Mouse (Mus musculus) lung, postnatal 0 days (tissue): ENCODE measurements around the gene Mief2. TPM values are rescaled to one million over a fixed set of nuclear protein-coding genes. Genes with fewer than 3 reads are reported as not detected.

Source experiments
- ATAC-seq: fragments of 200-750 bp; cut with Nextera tagmentation; 2 replicates; pipeline ENCODE4 v1.8.0; 2017; ENCODE audit warnings: moderate library complexity
- DNase-seq: peaks from one replicate; pipeline ENCODE4 v3.0.0-alpha.2; 2016; ENCODE audit warnings: low spot score
- H3K27ac ChIP-seq: fragments of 300-500 bp; sonication (generic); 2 replicates; pipeline ENCODE4 v1.5.1; 2014; ENCODE audit warnings: antibody characterized with exemption, mild to moderate bottlenecking, low read length, mixed read lengths
- H3K27me3 ChIP-seq: fragments of 300-500 bp; sonication (generic); replicated peaks from 2 replicates; pipeline ENCODE4 v1.6.1; 2014; ENCODE audit warnings: low read length, mixed read lengths; ENCODE audit not compliant: insufficient read depth
- H3K36me3 ChIP-seq: fragments of 300-500 bp; sonication (generic); 2 replicates; pipeline ENCODE4 v1.6.1; 2014; ENCODE audit warnings: low read length, mixed read lengths; ENCODE audit not compliant: insufficient read depth
- H3K4me1 ChIP-seq: fragments of 300-500 bp; sonication (generic); 2 replicates; pipeline ENCODE4 v1.6.1; 2014; ENCODE audit warnings: antibody characterized with exemption, low read depth, low read length, mixed read lengths; ENCODE audit not compliant: insufficient read depth
- H3K4me2 ChIP-seq: fragments of 300-500 bp; sonication (generic); replicated peaks from 2 replicates; pipeline ENCODE4 v1.6.1; 2014; ENCODE audit warnings: low read depth, mild to moderate bottlenecking, low read length, moderate library complexity, mixed read lengths
- H3K4me3 ChIP-seq: fragments of 300-500 bp; sonication (generic); 2 replicates; pipeline ENCODE4 v1.5.1; 2014; ENCODE audit warnings: low read depth, low read length
- H3K9ac ChIP-seq: fragments of 300-500 bp; sonication (generic); replicated peaks from 2 replicates; pipeline ENCODE4 v1.6.1; 2014; ENCODE audit warnings: low read depth, mild to moderate bottlenecking
- H3K9me3 ChIP-seq: fragments of 300-500 bp; sonication (generic); 2 replicates; pipeline ENCODE4 v1.6.1; 2016; ENCODE audit warnings: low read length, mixed read lengths
- CTCF ChIP-seq: IDR thresholded peaks from 2 replicates; pipeline ENCODE4 v1.5.1; 2016; ENCODE audit warnings: antibody characterized with exemption, mild to moderate bottlenecking
- EP300 ChIP-seq: IDR thresholded peaks from 2 replicates; pipeline ENCODE4 v1.6.1; 2016; ENCODE audit warnings: antibody characterized with exemption, mild to moderate bottlenecking, control low read depth
- WGBS: fragments of 180-500 bp; shearing (Covaris S2); extraction: QIAGEN DNeasy Blood & Tissue Kit; methylation state at CpG from one replicate; pipeline ENCODE4 v1.1.7; 2014; 5-methylcytosine and 5-hydroxymethylcytosine counted together
- polyA plus RNA-seq: library from polyadenylated mRNA; unstranded; fragments of >200 nt; fragmentation: Nextera tagmentation; extraction: Ambion mirVana; gene quantifications from 2 replicates; pipeline ENCODE4 v1.2.1, GENCODE M21; 2015

Gene Mief2
- polyA plus RNA-seq, 1 experiment from 2014 or later = 15.2 TPM

GRCm38 (mm10) chr11:60706696-60707480 is 21.3 kb upstream of the Mief2 start:
- TF ChIP-seq EP300 = no peak
- TF ChIP-seq CTCF = no peak
- H3K9me3 ChIP-seq = no peaks in the 10 kb centered on the region
- H3K27ac ChIP-seq = no peak overlapping the region
- no peaks in the 10 kb centered on the region for H3K27me3 ChIP-seq
- H3K4me2 ChIP-seq = no peak overlapping the region
- H3K9ac ChIP-seq = no peak overlapping the region
- peaks cover 6% of the 10 kb centered on the region; the same call in 1 of the 2 replicates for H3K4me1 ChIP-seq
- 86% methylated on average over 14 of the region's 14 CpGs for whole genome bisulfite sequencing
- H3K4me3 ChIP-seq = no peak overlapping the region
- no peak for ATAC-seq
- peaks cover 26% of the 10 kb centered on the region for H3K36me3 ChIP-seq
- no peak for DNase-seq

DNA sequence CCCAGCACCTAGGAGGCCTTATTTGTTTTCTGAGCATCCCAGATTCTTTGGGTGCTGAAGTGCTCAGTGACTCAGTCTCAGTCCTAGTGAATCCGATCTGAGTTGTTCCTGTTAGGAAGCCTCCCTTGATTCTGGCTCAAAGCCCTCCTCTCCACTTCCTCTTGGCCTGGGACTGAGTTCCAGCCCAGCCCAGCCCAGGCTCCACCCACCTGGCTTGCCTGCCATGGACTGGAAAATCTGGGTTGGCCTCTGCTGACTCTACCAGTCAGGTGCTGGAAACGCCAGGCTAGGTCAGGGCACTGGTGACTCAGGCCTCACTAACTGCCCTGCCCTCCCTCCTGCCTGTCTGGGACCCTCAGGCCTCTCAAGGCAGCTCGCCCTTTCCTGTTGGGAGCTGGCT is 20.5 kb upstream of the Mief2 start:
- H3K4me1 ChIP-seq = peaks cover 6% of the 10 kb centered on the region; the same call in 1 of the 2 replicates
- 33% methylated on average over 3 of the region's 3 CpGs for WGBS
- no peaks in the 10 kb centered on the region for H3K27me3 ChIP-seq
- no peak overlapping the region for H3K4me3 ChIP-seq
- no peak overlapping the region for H3K4me2 ChIP-seq
- H3K9me3 ChIP-seq = no peaks in the 10 kb centered on the region
- peak; percentile 84 for ATAC-seq
- TF ChIP-seq EP300 (no peak), CTCF (no peak)
- H3K36me3 ChIP-seq = peaks cover 32% of the 10 kb centered on the region
- peak; percentile 87 for DNase-seq
- no peak overlapping the region for H3K27ac ChIP-seq
- H3K9ac ChIP-seq = no peak overlapping the region

GRCm38 (mm10) chr11:60708631-60709030 is 19.6 kb upstream of the Mief2 start:
- Histone ChIP-seq H3K36me3 (peaks cover 40% of the 10 kb centered on the region), H3K27ac (no peak overlapping the region), H3K4me2 (no peak overlapping the region), H3K9ac (no peak overlapping the region), H3K4me1 (peaks cover 6% of the 10 kb centered on the region; the same call in 1 of the 2 replicates), H3K4me3 (no peak overlapping the region), H3K9me3 (no peaks in the 10 kb centered on the region), H3K27me3 (no peaks in the 10 kb centered on the region)
- ATAC-seq (no peak), DNase-seq (no peak)
- WGBS = 96% methylated on average over 10 of the region's 10 CpGs
- TF ChIP-seq EP300 (no peak), CTCF (no peak)

DNA sequence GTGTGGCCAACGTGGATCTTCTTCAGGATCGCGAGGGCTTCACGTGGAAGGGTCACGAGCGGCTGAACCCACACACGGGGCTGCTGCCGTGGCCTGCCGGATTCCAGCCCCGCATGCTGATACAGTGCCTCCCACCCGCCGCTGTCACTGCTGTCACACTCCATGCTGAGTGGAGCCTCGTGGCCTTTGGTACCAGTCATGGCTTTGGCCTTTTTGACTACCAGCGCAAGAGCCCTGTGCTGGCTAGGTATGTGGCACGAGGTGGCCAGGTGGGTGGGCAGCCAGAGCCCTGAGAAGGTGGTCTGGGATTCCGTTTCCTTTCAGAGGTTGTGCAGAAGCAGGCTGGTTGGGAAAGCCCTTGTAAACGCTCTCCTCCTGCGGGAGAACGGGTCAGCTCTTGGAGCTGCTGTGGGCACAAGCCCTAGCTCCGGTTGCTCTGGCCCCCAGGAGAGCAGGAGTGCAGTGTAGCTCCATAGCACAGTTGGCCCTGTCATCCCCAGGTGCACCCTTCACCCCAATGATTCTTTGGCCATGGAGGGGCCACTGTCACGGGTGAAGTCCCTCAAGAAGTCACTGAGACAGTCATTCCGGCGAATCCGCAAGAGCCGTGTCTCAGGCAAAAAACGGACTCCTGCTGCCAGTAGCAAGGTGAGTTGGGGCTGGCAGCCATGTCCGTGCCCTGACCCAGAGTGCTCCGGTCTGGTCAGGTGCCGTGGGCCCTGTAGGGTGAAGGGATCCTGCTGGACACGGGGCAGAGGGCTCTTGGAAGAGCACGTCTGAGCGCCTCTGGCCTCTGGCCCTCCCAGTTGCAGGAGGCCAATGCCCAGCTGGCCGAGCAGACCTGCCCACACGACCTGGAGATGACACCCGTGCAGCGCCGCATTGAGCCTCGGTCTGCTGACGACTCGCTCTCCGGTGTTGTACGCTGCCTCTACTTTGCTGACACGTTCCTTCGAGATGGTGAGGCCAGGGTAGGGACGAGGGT is 18.4 kb upstream of the Mief2 start:
- no peak for DNase-seq
- TF ChIP-seq EP300 = no peak
- TF ChIP-seq CTCF = no peak
- ATAC-seq = no peak
- no peak overlapping the region for H3K4me3 ChIP-seq
- WGBS = 89% methylated on average over 45 of the region's 45 CpGs
- no peak overlapping the region for H3K4me2 ChIP-seq
- no peaks in the 10 kb centered on the region for H3K9me3 ChIP-seq
- H3K27ac ChIP-seq = no peak overlapping the region
- H3K4me1 ChIP-seq = peaks cover 6% of the 10 kb centered on the region; the same call in 1 of the 2 replicates
- peaks cover 48% of the 10 kb centered on the region for H3K36me3 ChIP-seq
- H3K9ac ChIP-seq = no peak overlapping the region
- no peaks in the 10 kb centered on the region for H3K27me3 ChIP-seq

DNA sequence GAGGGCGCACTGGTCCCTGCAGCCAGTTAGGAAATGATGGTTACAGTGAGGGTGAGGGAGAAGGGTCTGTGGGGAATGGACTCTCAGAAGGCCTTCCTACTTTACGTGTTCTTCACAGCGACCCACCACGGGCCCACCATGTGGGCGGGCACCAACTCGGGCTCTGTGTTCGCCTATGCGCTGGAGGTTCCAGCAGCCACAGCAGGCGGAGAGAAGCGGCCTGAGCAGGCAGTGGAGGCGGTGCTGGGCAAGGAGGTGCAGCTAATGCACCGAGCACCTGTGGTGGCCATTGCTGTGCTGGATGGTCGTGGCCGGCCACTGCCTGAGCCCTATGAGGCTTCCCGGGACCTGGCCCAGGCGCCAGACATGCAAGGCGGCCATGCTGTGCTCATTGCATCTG is 17.0 kb upstream of the Mief2 start:
- Histone ChIP-seq H3K4me1 (peaks cover 6% of the 10 kb centered on the region; the same call in 1 of the 2 replicates), H3K9ac (no peak overlapping the region), H3K9me3 (no peaks in the 10 kb centered on the region), H3K27ac (no peak overlapping the region), H3K36me3 (peaks cover 63% of the 10 kb centered on the region), H3K4me3 (no peak overlapping the region), H3K4me2 (no peak overlapping the region), H3K27me3 (no peaks in the 10 kb centered on the region)
- DNase-seq (no peak), ATAC-seq (no peak)
- WGBS = 88% methylated on average over 17 of the region's 17 CpGs
- TF ChIP-seq EP300 = no peak
- TF ChIP-seq CTCF = no peak

- WGBS = 93% methylated on average over 18 of the region's 18 CpGs
- ATAC-seq (no peak), DNase-seq (no peak)
- H3K9me3 ChIP-seq = no peaks in the 10 kb centered on the region
- H3K36me3 ChIP-seq = peaks cover 68% of the 10 kb centered on the region
- H3K27ac ChIP-seq = no peak overlapping the region
- H3K4me1 ChIP-seq = peaks cover 6% of the 10 kb centered on the region; the same call in 1 of the 2 replicates
- no peak overlapping the region for H3K4me2 ChIP-seq
- H3K9ac ChIP-seq = no peak overlapping the region
- H3K27me3 ChIP-seq = no peaks in the 10 kb centered on the region
- no peak overlapping the region for H3K4me3 ChIP-seq
- TF ChIP-seq EP300 (no peak), CTCF (no peak)
Measured at GRCm38 (mm10) chr11:60712040-60712439, 16.2 kb upstream of the Mief2 start.
